Mouse (Mus musculus): ENCODE results near the gene Inha. TPM values are rescaled to one million over a fixed set of nuclear protein-coding genes. Genes with fewer than 3 reads are reported as not detected.

The Inha gene
- polyA plus RNA-seq, 1 experiment from 2014 or later: 1.3 TPM

DNA sequence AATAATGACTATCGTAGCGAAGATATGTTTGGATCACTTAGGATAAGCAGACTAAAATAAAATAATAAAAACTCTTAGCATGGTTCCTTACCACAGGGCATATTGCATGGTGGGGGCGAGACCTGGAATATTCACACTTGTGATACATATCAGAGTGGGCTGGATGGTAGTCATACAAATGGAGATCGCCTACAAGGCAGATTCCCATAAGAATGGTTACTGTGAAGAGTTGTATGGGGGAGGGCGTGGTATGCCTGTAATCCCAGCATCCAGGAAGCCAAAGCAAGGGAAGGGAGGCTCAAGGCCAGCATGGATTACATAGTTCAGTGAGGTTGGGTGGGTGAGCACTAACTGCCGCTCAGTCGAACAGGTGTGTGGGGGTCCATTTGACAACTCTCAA lies 26.1 kb upstream of the Inha start:
- Histone ChIP-seq H3K9ac (ENCODE audit: low read length) (no peak overlapping the region), H3K9me3 (ENCODE audit: control insufficient read depth, low read length) (no peaks in the 10 kb centered on the region), H3K4me1 (ENCODE audit: control insufficient read depth, insufficient read depth, low read length) (peaks cover 22% of the 10 kb centered on the region), H3K4me2 (peak overlapping the region; percentile 80), H3K36me3 (ENCODE audit: control insufficient read depth, insufficient read depth, low read length) (peaks cover 8% of the 10 kb centered on the region; the same call in 1 of the 2 replicates), H3K27me3 (ENCODE audit: control insufficient read depth, insufficient read depth, low read length) (peaks cover 24% of the 10 kb centered on the region), H3K4me3 (ENCODE audit: low read depth, low read length) (0 out of 2 replicates have a peak overlapping the region, but pooled peaks have one; percentile 62), H3K27ac (ENCODE audit: low read depth, low read length) (no peak overlapping the region)
- ATAC-seq (ENCODE audit: low FRiP score) (no peak), DNase-seq (ENCODE audit: low spot score, missing footprints) (no peak)
- 86% methylated on average over 7 of the region's 7 CpGs for WGBS

DNA sequence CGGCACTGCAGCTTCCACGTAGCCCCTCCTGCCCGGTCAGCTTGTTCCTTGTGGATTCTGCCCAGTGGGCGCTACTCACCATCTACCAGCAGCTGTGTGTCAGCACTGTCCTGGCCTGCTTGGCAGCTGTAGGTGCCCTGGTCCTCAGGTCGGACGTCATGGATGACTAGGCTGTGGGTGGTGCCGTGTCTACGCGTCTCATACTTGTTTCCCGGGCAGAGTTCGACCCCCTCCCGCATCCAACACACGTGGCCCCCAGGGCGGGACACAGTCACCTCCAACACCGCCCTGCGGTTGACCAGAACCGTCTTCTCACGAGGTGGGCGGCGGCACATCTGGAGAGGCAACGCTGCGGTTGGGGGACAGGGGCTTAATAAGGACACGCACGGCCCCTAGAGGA lies 20.3 kb upstream of the Inha start:
- DNase-seq (ENCODE audit: low spot score, missing footprints): no peak
- ATAC-seq (ENCODE audit: low FRiP score): no peak
- no peaks in the 10 kb centered on the region for H3K9me3 ChIP-seq (ENCODE audit: control insufficient read depth, low read length)
- peaks cover 13% of the 10 kb centered on the region for H3K4me1 ChIP-seq (ENCODE audit: control insufficient read depth, insufficient read depth, low read length)
- H3K27ac ChIP-seq (ENCODE audit: low read depth, low read length): no peak overlapping the region
- peak overlapping the region; percentile 92 for H3K4me2 ChIP-seq
- H3K9ac ChIP-seq (ENCODE audit: low read length): no peak overlapping the region
- peaks cover 48% of the 10 kb centered on the region for H3K27me3 ChIP-seq (ENCODE audit: control insufficient read depth, insufficient read depth, low read length)
- no peak overlapping the region for H3K4me3 ChIP-seq (ENCODE audit: low read depth, low read length)
- no peaks in the 10 kb centered on the region for H3K36me3 ChIP-seq (ENCODE audit: control insufficient read depth, insufficient read depth, low read length)
- WGBS: 6% methylated on average over 24 of the region's 24 CpGs

DNA sequence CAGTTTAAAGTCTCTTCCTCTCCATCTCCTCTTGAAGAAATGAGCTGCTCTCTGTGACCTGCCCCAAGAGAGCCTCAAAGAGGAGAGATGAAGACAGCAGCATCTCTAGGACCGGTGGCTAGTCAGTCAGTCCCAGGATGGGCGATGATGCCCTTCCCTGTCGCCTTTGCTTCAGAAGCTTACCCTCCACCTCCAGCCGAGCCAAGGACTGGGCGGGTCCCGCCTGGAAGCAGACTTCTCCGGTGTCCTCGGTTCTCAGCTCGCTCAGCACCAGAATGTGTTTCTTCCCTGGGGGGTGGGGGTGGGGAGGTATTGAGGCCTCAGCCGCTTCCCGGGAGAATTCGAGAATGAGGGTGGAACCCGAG lies 19.9 kb upstream of the Inha start:
- 0 out of 2 replicates have a peak, but pooled peaks have one; percentile 11 for ATAC-seq (ENCODE audit: low FRiP score)
- peak overlapping the region; percentile 92 for H3K4me2 ChIP-seq
- no peaks in the 10 kb centered on the region for H3K36me3 ChIP-seq (ENCODE audit: control insufficient read depth, insufficient read depth, low read length)
- WGBS: under 1% methylated on average over 13 of the region's 13 CpGs
- H3K9me3 ChIP-seq (ENCODE audit: control insufficient read depth, low read length): no peaks in the 10 kb centered on the region
- peaks cover 45% of the 10 kb centered on the region for H3K27me3 ChIP-seq (ENCODE audit: control insufficient read depth, insufficient read depth, low read length)
- DNase-seq (ENCODE audit: low spot score, missing footprints): peak; percentile 92
- H3K4me3 ChIP-seq (ENCODE audit: low read depth, low read length): peak overlapping the region; percentile 48
- H3K4me1 ChIP-seq (ENCODE audit: control insufficient read depth, insufficient read depth, low read length): peaks cover 13% of the 10 kb centered on the region
- no peak overlapping the region for H3K27ac ChIP-seq (ENCODE audit: low read depth, low read length)
- H3K9ac ChIP-seq (ENCODE audit: low read length): peak overlapping the region; percentile 47

DNA sequence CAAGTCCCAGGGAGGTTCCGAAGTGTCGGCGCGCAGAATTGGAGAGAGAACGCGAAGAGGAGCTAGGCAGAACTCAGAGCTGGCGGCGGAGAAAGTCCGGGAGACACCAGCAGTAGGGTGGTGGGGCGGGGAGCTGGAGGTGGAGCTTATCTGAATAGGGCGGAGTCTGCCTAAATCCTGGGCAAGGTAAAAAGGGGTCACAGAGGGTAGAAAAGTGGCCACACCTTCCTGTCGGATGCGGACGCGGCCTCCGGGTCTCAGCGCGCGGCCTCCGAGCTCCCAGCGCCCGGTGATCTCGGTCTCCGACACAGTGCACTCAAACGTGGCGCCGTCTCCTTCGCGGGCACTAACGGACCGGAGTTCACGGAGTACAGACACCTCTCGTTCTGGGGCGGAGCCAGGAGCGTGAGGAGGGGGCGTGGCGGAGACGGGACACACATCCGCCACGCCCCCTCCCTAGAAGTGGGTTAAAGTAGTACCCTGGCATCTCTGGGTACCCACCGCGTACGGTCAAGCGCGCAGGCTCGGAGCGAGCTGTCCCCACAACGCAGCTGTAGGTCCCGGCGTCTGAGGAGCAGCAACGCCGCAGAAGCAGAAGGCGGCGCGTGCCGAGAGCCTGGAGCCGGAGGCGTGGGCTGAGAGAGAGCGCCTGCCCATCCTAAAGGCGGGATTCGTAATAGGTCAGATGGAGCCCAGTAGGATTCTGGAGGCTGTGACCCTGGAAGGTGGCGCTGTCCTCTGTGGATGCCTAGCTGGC lies 19.3 kb upstream of the Inha start:
- Histone ChIP-seq H3K4me3 (ENCODE audit: low read depth, low read length) (peak overlapping the region; percentile 48), H3K36me3 (ENCODE audit: control insufficient read depth, insufficient read depth, low read length) (no peaks in the 10 kb centered on the region), H3K9ac (ENCODE audit: low read length) (peak overlapping the region; percentile 47), H3K9me3 (ENCODE audit: control insufficient read depth, low read length) (no peaks in the 10 kb centered on the region), H3K4me2 (peak overlapping the region; percentile 92), H3K4me1 (ENCODE audit: control insufficient read depth, insufficient read depth, low read length) (peaks cover 13% of the 10 kb centered on the region), H3K27me3 (ENCODE audit: control insufficient read depth, insufficient read depth, low read length) (peaks cover 42% of the 10 kb centered on the region), H3K27ac (ENCODE audit: low read depth, low read length) (no peak overlapping the region)
- DNase-seq (ENCODE audit: low spot score, missing footprints) (peak; percentile 97), ATAC-seq (ENCODE audit: low FRiP score) (peak; percentile 81)
- WGBS: under 1% methylated on average over 62 of the region's 62 CpGs

DNA sequence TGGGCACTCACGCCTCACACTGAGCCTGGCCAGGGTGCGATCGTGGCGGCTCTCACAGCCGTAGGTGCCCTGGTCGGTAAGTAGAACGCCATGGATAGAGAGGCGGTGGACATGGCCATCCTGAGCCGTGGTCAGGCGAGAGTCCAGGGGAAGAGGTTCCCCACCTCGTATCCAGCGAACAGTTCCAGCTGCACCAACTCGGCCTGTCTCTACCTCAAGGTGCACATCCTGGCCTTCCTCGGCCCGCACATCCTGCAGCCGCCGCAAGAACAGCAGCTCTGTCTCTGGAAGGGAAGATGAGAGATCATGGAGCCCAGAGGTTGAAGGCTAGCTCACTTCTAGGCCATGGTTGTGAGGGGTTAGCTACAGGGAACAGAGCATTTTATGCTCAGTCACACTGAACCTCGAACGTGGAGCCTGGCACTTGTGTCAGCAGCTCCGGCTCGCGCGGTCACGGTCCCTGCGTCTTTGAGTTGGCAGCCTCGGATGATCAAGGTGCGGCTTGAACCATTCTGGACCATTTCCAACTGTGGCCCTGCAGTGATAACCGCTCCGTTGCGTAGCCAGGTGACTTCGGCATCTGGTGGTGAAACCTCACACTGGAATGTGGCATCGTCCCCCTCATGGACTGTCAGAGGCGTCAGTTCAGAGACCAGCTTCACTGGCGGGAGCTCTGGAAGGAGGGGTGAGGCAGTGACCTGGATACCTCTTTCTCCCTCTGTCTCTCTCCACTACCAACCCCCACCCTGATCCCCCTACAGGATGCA lies 15.9 kb upstream of the Inha start:
- Histone ChIP-seq H3K9me3 (ENCODE audit: control insufficient read depth, low read length) (no peaks in the 10 kb centered on the region), H3K36me3 (ENCODE audit: control insufficient read depth, insufficient read depth, low read length) (no peaks in the 10 kb centered on the region), H3K27me3 (ENCODE audit: control insufficient read depth, insufficient read depth, low read length) (peaks cover 29% of the 10 kb centered on the region), H3K9ac (ENCODE audit: low read length) (no peak overlapping the region), H3K4me1 (ENCODE audit: control insufficient read depth, insufficient read depth, low read length) (peaks cover 13% of the 10 kb centered on the region), H3K27ac (ENCODE audit: low read depth, low read length) (no peak overlapping the region), H3K4me2 (no peak overlapping the region), H3K4me3 (ENCODE audit: low read depth, low read length) (no peak overlapping the region)
- ATAC-seq (ENCODE audit: low FRiP score): no peak
- 82% methylated on average over 34 of the region's 34 CpGs for WGBS
- no peak for DNase-seq (ENCODE audit: low spot score, missing footprints)

DNA sequence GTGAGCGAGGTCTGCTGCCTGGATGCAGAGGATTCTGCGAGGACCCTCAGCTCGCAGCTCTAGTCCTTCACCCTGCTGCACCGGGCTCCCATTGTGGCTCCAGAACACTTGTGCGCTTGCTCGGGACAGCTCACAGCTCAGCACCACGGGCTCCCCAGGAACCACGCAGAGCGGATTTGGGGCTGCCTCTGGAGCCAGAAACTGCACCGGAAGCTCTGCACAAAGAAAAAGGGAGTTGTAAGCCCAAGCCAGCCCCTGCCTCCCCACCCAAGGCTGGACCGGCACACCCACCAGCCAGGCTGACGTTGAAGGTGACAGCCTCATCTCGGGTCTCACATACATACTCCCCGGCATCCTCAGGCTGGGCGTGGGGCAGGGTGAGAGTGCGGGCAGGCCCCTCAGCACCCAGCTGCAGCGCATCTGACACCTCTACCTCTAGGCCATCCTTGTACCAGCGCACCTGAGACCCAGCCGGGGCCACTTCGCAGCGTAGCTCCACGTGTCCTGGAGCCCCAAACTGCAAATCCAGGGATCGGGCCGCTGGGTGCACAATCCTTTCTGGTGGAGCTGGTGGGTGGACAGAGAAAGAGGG lies 14.2 kb upstream of the Inha start:
- no peak for DNase-seq (ENCODE audit: low spot score, missing footprints)
- Histone ChIP-seq H3K4me1 (ENCODE audit: control insufficient read depth, insufficient read depth, low read length) (peaks cover 5% of the 10 kb centered on the region), H3K36me3 (ENCODE audit: control insufficient read depth, insufficient read depth, low read length) (no peaks in the 10 kb centered on the region), H3K9me3 (ENCODE audit: control insufficient read depth, low read length) (no peaks in the 10 kb centered on the region), H3K27me3 (ENCODE audit: control insufficient read depth, insufficient read depth, low read length) (peaks cover 17% of the 10 kb centered on the region), H3K9ac (ENCODE audit: low read length) (no peak overlapping the region), H3K4me2 (no peak overlapping the region), H3K27ac (ENCODE audit: low read depth, low read length) (no peak overlapping the region), H3K4me3 (ENCODE audit: low read depth, low read length) (no peak overlapping the region)
- WGBS: 27% methylated on average over 24 of the region's 24 CpGs
- ATAC-seq (ENCODE audit: low FRiP score): no peak

DNA sequence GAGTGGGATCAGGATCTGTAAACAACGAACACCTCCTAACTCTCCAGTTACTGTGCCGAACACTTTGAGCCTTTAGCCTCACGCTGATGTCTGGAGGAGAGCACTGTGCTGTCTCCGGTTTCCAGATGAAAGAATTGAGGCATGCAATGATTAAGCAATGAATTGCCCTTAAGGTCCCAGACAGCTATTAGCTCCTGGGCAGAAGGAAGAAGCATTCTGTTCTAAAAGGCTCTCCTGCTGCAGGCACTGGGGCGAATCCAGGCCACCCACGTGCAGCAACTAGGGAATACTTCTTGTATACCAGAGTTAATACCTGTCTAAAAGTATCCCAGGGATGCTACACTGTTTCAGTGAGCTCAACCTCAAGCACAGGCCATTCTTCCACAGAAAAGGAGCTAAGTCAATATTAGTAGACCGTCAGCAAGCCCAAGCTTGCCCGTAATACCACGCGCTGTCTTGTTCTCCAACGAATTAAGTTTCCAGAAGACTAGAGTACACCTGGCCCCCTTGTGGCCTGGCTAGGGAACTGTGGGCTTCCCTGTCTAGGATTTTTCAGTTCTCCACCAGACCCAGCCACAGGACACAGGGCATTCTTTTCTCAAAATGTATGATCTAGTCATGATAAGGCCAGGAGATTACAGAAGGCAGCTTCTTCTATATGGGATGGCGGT lies 11.9 kb upstream of the Inha start:
- WGBS: 43% methylated on average over 12 of the region's 12 CpGs
- DNase-seq (ENCODE audit: low spot score, missing footprints) (peak; percentile 92), ATAC-seq (ENCODE audit: low FRiP score) (0 out of 2 replicates have a peak, but pooled peaks have one; percentile 43)
- no peak overlapping the region for H3K4me3 ChIP-seq (ENCODE audit: low read depth, low read length)
- no peak overlapping the region for H3K4me2 ChIP-seq
- H3K27ac ChIP-seq (ENCODE audit: low read depth, low read length): no peak overlapping the region
- no peak overlapping the region for H3K9ac ChIP-seq (ENCODE audit: low read length)
- peaks cover 4% of the 10 kb centered on the region; the same call in 1 of the 2 replicates for H3K36me3 ChIP-seq (ENCODE audit: control insufficient read depth, insufficient read depth, low read length)
- H3K27me3 ChIP-seq (ENCODE audit: control insufficient read depth, insufficient read depth, low read length): peaks cover 7% of the 10 kb centered on the region
- no peaks in the 10 kb centered on the region for H3K9me3 ChIP-seq (ENCODE audit: control insufficient read depth, low read length)
- no peaks in the 10 kb centered on the region for H3K4me1 ChIP-seq (ENCODE audit: control insufficient read depth, insufficient read depth, low read length)

DNA sequence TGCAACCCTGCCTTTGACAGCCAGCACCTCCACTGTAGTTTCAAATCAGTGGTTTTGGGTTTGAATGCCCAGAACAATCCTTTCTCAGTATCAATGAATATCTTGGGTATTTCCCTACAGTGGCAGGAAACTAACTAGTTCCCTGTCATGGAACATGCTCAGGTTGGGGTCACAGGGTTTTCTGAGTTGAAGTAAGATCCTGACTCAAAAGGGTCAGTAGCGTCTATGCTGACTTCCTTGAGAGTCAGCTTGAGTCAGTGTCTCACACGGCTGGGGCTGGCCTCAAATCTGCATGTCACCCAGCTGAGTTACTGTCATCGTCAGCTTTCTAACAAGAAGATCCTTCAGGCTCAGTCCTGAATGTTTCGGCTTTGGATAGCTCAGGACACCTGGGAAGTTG lies 8.0 kb upstream of the Inha start:
- Histone ChIP-seq H3K4me3 (ENCODE audit: low read depth, low read length) (no peak overlapping the region), H3K4me1 (ENCODE audit: control insufficient read depth, insufficient read depth, low read length) (peaks cover 2% of the 10 kb centered on the region; the same call in 1 of the 2 replicates), H3K4me2 (no peak overlapping the region), H3K9ac (ENCODE audit: low read length) (no peak overlapping the region), H3K36me3 (ENCODE audit: control insufficient read depth, insufficient read depth, low read length) (peaks cover 20% of the 10 kb centered on the region), H3K27me3 (ENCODE audit: control insufficient read depth, insufficient read depth, low read length) (0 out of 2 replicates have a peak, but pooled peaks cover 2% of the 10 kb centered on the region), H3K27ac (ENCODE audit: low read depth, low read length) (no peak overlapping the region), H3K9me3 (ENCODE audit: control insufficient read depth, low read length) (no peaks in the 10 kb centered on the region)
- no peak for ATAC-seq (ENCODE audit: low FRiP score)
- no peak for DNase-seq (ENCODE audit: low spot score, missing footprints)
- 86% methylated on average over 4 of the region's 4 CpGs for WGBS

Data from midbrain, embryonic 11.5 days (tissue).